Mouse (Mus musculus): ENCODE data around the gene Zfp385c. TPM values are rescaled to one million over a fixed set of nuclear protein-coding genes. Genes with fewer than 3 reads are reported as not detected.

The Zfp385c gene
- polyA plus RNA-seq, 2 experiments = not detected

GRCm38 (mm10) chr11:100710528-100710927 is 18.3 kb upstream of the Zfp385c start:
- Histone ChIP-seq H3K9me3 (ENCODE audit: control insufficient read depth, low read length) (no peaks in the 10 kb centered on the region), H3K4me1 (replicated peaks; ENCODE audit: control insufficient read depth in 2 of 2, insufficient read depth in 2 of 2, low read length in 1 of 2) (peaks cover 25 to 33% of the 10 kb centered on the region in 2 experiments), H3K36me3 (replicated peaks; ENCODE audit: control insufficient read depth, insufficient read depth, low read depth) (peaks cover 9% of the 10 kb centered on the region), H3K4me2 (ENCODE audit: low read depth) (no peak overlapping the region), H3K27me3 (ENCODE audit: control insufficient read depth, insufficient read depth, low read length) (no peaks in the 10 kb centered on the region), H3K4me3 (ENCODE audit: insufficient read depth in 1 of 2, low read depth in 2 of 2, low read length in 2 of 2) (no peak overlapping the region), H3K27ac (no peak overlapping the region), H3K9ac (replicated peaks) (no peak overlapping the region)
- ATAC-seq (ENCODE audit: insufficient read depth) (no peak), DNase-seq (ENCODE audit: low read depth in 3 of 3, low spot score in 3 of 3) (no peak)
- 87% methylated on average over 15 of the region's 15 CpGs for WGBS (ENCODE audit: insufficient replicate concordance)
- no peak for TF ChIP-seq EP300 (IDR thresholded peaks at IDR 0.05; ENCODE audit: low read depth)
- no peak for TF ChIP-seq CTCF (IDR thresholded peaks at IDR 0.05; ENCODE audit: low read depth)

- Histone ChIP-seq H3K27ac (no peak overlapping the region), H3K9me3 (ENCODE audit: control insufficient read depth, low read length) (no peaks in the 10 kb centered on the region), H3K27me3 (ENCODE audit: control insufficient read depth, insufficient read depth, low read length) (no peaks in the 10 kb centered on the region), H3K4me2 (ENCODE audit: low read depth) (no peak overlapping the region), H3K9ac (replicated peaks) (no peak overlapping the region), H3K36me3 (replicated peaks; ENCODE audit: control insufficient read depth, insufficient read depth, low read depth) (peaks cover 3% of the 10 kb centered on the region), H3K4me3 (ENCODE audit: insufficient read depth in 1 of 2, low read depth in 2 of 2, low read length in 2 of 2) (no peak overlapping the region), H3K4me1 (replicated peaks; ENCODE audit: control insufficient read depth in 2 of 2, insufficient read depth in 2 of 2, low read length in 1 of 2) (peaks cover 21 to 25% of the 10 kb centered on the region in 2 experiments)
- ATAC-seq (ENCODE audit: insufficient read depth) (no peak), DNase-seq (ENCODE audit: low read depth in 3 of 3, low spot score in 3 of 3) (no peak)
- WGBS (ENCODE audit: insufficient replicate concordance) = 78% methylated on average over 9 of the region's 9 CpGs
- TF ChIP-seq EP300 (IDR thresholded peaks at IDR 0.05; ENCODE audit: low read depth) (no peak), CTCF (IDR thresholded peaks at IDR 0.05; ENCODE audit: low read depth) (no peak)
Measured at GRCm38 (mm10) chr11:100709201-100709810, 17.1 kb upstream of the Zfp385c start.

- DNase-seq (ENCODE audit: low read depth in 3 of 3, low spot score in 3 of 3) (no peak), ATAC-seq (ENCODE audit: insufficient read depth) (no peak)
- Histone ChIP-seq H3K27me3 (ENCODE audit: control insufficient read depth, insufficient read depth, low read length) (no peaks in the 10 kb centered on the region), H3K4me3 (ENCODE audit: insufficient read depth in 1 of 2, low read depth in 2 of 2, low read length in 2 of 2) (no peak overlapping the region), H3K9me3 (ENCODE audit: control insufficient read depth, low read length) (no peaks in the 10 kb centered on the region), H3K4me1 (replicated peaks; ENCODE audit: control insufficient read depth in 2 of 2, insufficient read depth in 2 of 2, low read length in 1 of 2) (peaks cover 3 to 10% of the 10 kb centered on the region in 2 experiments; a peak in 2 of 4 replicates), H3K9ac (replicated peaks) (no peak overlapping the region), H3K27ac (no peak overlapping the region), H3K4me2 (ENCODE audit: low read depth) (no peak overlapping the region), H3K36me3 (replicated peaks; ENCODE audit: control insufficient read depth, insufficient read depth, low read depth) (peaks cover 3% of the 10 kb centered on the region)
- WGBS (ENCODE audit: insufficient replicate concordance) = 82% methylated on average over 23 of the region's 23 CpGs
- TF ChIP-seq EP300 (IDR thresholded peaks at IDR 0.05; ENCODE audit: low read depth) = no peak
- no peak for TF ChIP-seq CTCF (IDR thresholded peaks at IDR 0.05; ENCODE audit: low read depth)
Measured at GRCm38 (mm10) chr11:100705095-100705747, 13.0 kb upstream of the Zfp385c start.

DNA sequence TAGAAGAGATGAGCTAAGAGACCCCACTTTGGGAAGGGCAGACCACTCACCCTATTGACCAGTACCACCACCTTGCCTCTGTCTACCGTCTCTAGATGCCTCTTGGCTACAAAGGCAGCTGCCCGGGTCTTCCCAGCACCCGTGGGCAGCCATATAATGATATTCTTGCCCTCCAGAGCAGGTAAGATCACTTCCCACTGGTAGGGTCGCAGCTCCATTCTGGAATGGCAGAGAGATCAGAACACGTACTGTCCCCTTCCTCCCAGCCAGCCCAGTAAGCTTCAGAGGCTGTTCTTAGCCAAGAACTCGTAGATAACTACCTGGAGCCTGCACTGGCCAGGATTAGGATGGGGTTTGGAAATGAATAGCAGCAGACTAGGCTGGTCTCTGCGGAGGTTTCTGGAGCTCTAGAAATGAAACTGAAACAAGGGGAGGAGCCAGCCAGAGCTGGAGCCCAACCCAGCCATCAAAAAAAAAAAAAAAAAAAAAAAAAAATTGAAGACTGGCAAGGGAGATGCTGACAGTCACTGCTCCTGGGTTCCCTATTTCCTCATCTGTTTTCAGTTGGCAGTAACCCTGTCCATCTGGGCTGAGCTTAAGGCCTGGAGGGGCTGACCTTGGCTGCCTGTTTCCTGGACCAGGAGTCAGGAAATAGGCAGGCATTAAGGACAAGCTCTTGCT is 11.7 kb upstream of the Zfp385c start, which contains the start of gene Dhx58:
TSS of gene Dhx58 (minus strand) at position 421 of the 681 bp plus-strand sequence.
- peaks cover 3% of the 10 kb centered on the region for H3K36me3 ChIP-seq (replicated peaks; ENCODE audit: control insufficient read depth, insufficient read depth, low read depth)
- no peaks in the 10 kb centered on the region for H3K9me3 ChIP-seq (ENCODE audit: control insufficient read depth, low read length)
- 49% methylated on average over 7 of the region's 7 CpGs for WGBS (ENCODE audit: insufficient replicate concordance)
- peak within 1 kb of the TSS; percentile 53 for H3K4me2 ChIP-seq (ENCODE audit: low read depth)
- no peaks in the 10 kb centered on the region for H3K27me3 ChIP-seq (ENCODE audit: control insufficient read depth, insufficient read depth, low read length)
- no peak within 1 kb of the TSS for H3K27ac ChIP-seq
- DNase-seq (ENCODE audit: low read depth in 3 of 3, low spot score in 3 of 3) (no peak), ATAC-seq (ENCODE audit: insufficient read depth) (no peak)
- peaks cover 3 to 10% of the 10 kb centered on the region in 2 experiments; a peak in 2 of 4 replicates for H3K4me1 ChIP-seq (replicated peaks; ENCODE audit: control insufficient read depth in 2 of 2, insufficient read depth in 2 of 2, low read length in 1 of 2)
- H3K4me3 ChIP-seq (ENCODE audit: insufficient read depth in 1 of 2, low read depth in 2 of 2, low read length in 2 of 2) = peak within 1 kb of the TSS; percentile 24 to 29; a peak in 3 of 4 replicates
- TF ChIP-seq EP300 (IDR thresholded peaks at IDR 0.05; ENCODE audit: low read depth) (no peak), CTCF (IDR thresholded peaks at IDR 0.05; ENCODE audit: low read depth) (no peak)
- H3K9ac ChIP-seq (replicated peaks) = 0 out of 2 replicates have a peak within 1 kb of the TSS, but pooled peaks have one; percentile 9

DNA sequence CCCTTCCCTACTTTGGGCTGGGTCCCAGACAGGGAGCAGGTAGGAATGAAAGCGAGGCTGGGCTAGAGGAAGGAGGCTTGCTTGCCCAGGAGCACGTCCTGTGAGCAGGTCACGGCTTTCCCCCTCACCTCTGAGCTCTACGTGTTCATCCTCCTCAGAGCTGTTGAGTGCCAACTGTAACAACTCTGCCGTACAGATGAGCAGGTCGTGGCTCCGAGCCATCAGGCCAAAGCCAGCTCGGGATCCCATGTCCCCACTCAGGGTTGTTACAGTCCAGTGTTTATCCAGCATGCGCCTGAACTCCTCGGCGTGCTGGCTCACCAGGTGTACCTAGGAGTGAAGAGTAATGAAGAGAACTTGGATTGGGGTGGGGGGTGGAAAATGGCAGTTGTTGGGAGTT is 11.1 kb upstream of the Zfp385c start:
- ATAC-seq (ENCODE audit: insufficient read depth) (0 out of 2 replicates have a peak, but pooled peaks have one; percentile 10), DNase-seq (ENCODE audit: low read depth in 3 of 3, low spot score in 3 of 3) (no peak)
- H3K4me1 ChIP-seq (replicated peaks; ENCODE audit: control insufficient read depth in 2 of 2, insufficient read depth in 2 of 2, low read length in 1 of 2) = peaks cover 3 to 10% of the 10 kb centered on the region in 2 experiments; a peak in 2 of 4 replicates
- H3K4me2 ChIP-seq (ENCODE audit: low read depth) = peak overlapping the region; percentile 53
- H3K27me3 ChIP-seq (ENCODE audit: control insufficient read depth, insufficient read depth, low read length) = no peaks in the 10 kb centered on the region
- WGBS (ENCODE audit: insufficient replicate concordance) = 56% methylated on average over 11 of the region's 11 CpGs
- H3K36me3 ChIP-seq (replicated peaks; ENCODE audit: control insufficient read depth, insufficient read depth, low read depth) = peaks cover 3% of the 10 kb centered on the region
- no peaks in the 10 kb centered on the region for H3K9me3 ChIP-seq (ENCODE audit: control insufficient read depth, low read length)
- H3K27ac ChIP-seq = no peak overlapping the region
- no peak for TF ChIP-seq EP300 (IDR thresholded peaks at IDR 0.05; ENCODE audit: low read depth)
- no peak for TF ChIP-seq CTCF (IDR thresholded peaks at IDR 0.05; ENCODE audit: low read depth)
- H3K9ac ChIP-seq (replicated peaks) = no peak overlapping the region
- no peak overlapping the region for H3K4me3 ChIP-seq (ENCODE audit: insufficient read depth in 1 of 2, low read depth in 2 of 2, low read length in 2 of 2)

All from liver, embryonic 14.5 days (tissue).